9 mouse cellular contexts compared by ENCODE assay signal in genomic region chr7:34232785-34233725, GRCm38 (mm10). TPM values are rescaled to one million over a fixed set of nuclear protein-coding genes. Genes with fewer than 3 reads are reported as not detected.
DNase-seq lines count a peak whose midpoint lies in the region; ATAC-seq and TF ChIP-seq lines count a peak whose summit lies in the region.
"Had no signal": no experiment of that assay in that cellular context is flagged by ENCODE, and none has a peak within 500 bp of the region (broad histone marks: within the 10 kb centered on the region; RNA-seq: fewer than 3 reads in every experiment).

No protein-coding gene starts in this region.

- peaks cover 32% of the 10 kb centered on the region for H3K36me3 ChIP-seq in megakaryocyte, embryonic 14.5 days (replicated peaks; ENCODE audit: low read length)
- peaks cover 27% of the 10 kb centered on the region for H3K36me3 ChIP-seq in limb, embryonic 12.5 days
- H3K36me3 ChIP-seq in stomach, embryonic 14.5 days (ENCODE audit: control insufficient read depth, insufficient read depth, low read length) = peaks cover 15% of the 10 kb centered on the region

- 51% methylated on average over 7 of the region's 7 CpGs for WGBS in cerebellum, adult 2 months
- 44% methylated on average over 7 of the region's 7 CpGs for WGBS in limb, embryonic 12.5 days
- WGBS in stomach, embryonic 14.5 days = 29% methylated on average over 7 of the region's 7 CpGs

- H3K9me3 ChIP-seq in megakaryocyte, embryonic 14.5 days = no peaks in the 10 kb centered on the region
- 0 out of 2 replicates have a peak, but pooled peaks cover 2% of the 10 kb centered on the region for H3K9me3 ChIP-seq in limb, embryonic 12.5 days
- H3K9me3 ChIP-seq in stomach, embryonic 14.5 days (ENCODE audit: control insufficient read depth, low read depth, low read length) = no peaks in the 10 kb centered on the region

- peaks cover 7% of the 10 kb centered on the region for H3K4me1 ChIP-seq in cerebellum, adult 2 months (ENCODE audit: control insufficient read depth, insufficient read depth, low read length)
- peaks cover 72% of the 10 kb centered on the region for H3K4me1 ChIP-seq in megakaryocyte, embryonic 14.5 days
- H3K4me1 ChIP-seq in limb, embryonic 12.5 days (replicated peaks) = peaks cover 26% of the 10 kb centered on the region
- peaks cover 15% of the 10 kb centered on the region; the same call in 1 of the 2 replicates for H3K4me1 ChIP-seq in stomach, embryonic 14.5 days (ENCODE audit: control insufficient read depth, insufficient read depth, low read length)

- no peaks in the 10 kb centered on the region for H3K27me3 ChIP-seq in cerebellum, adult 2 months (ENCODE audit: control insufficient read depth, insufficient read depth, low read length)
- no peaks in the 10 kb centered on the region for H3K27me3 ChIP-seq in megakaryocyte, embryonic 14.5 days (replicated peaks)
- no peaks in the 10 kb centered on the region for H3K27me3 ChIP-seq in limb, embryonic 12.5 days
- H3K27me3 ChIP-seq in stomach, embryonic 14.5 days (ENCODE audit: control insufficient read depth, insufficient read depth, low read length) = no peaks in the 10 kb centered on the region

- TF ChIP-seq CTCF in cerebellum, adult 2 months (IDR thresholded peaks at IDR 0.05; ENCODE audit: borderline replicate concordance, insufficient read depth, low read depth, low read length) = no peak

- DNase-seq in cerebellum, adult 2 months = no peak
- DNase-seq in cerebellum, adult 18-20 months = no peak
- no peak for DNase-seq in gastrocnemius, postnatal 25 days
- no peak for DNase-seq in spleen, adult 12 weeks (ENCODE audit: low spot score)

- H3K4me3 ChIP-seq in cerebellum, adult 2 months (replicated peaks; ENCODE audit: insufficient read depth, low read depth, low read length) = peak overlapping the region; percentile 65
- peak overlapping the region; percentile 97 for H3K4me3 ChIP-seq in megakaryocyte, embryonic 14.5 days (replicated peaks)
- peak overlapping the region; percentile 43 for H3K4me3 ChIP-seq in limb, embryonic 12.5 days (replicated peaks)
- peak overlapping the region; percentile 35 for H3K4me3 ChIP-seq in stomach, embryonic 14.5 days (ENCODE audit: low read depth, low read length)

- H3K9ac ChIP-seq in limb, embryonic 12.5 days (replicated peaks) = peak overlapping the region; percentile 48
- peak overlapping the region; percentile 36 for H3K9ac ChIP-seq in stomach, embryonic 14.5 days (replicated peaks; ENCODE audit: low read depth, low read length)

- peak overlapping the region; percentile 64 for H3K4me2 ChIP-seq in limb, embryonic 12.5 days
- peak overlapping the region; percentile 45 for H3K4me2 ChIP-seq in stomach, embryonic 14.5 days (replicated peaks; ENCODE audit: low read depth, low read length)

- H3K27ac ChIP-seq in cerebellum, adult 2 months (ENCODE audit: insufficient read depth, low read length) = peak overlapping the region; percentile 93
- H3K27ac ChIP-seq in limb, embryonic 12.5 days = peak overlapping the region; percentile 90
- H3K27ac ChIP-seq in stomach, embryonic 14.5 days (ENCODE audit: low read length) = peak overlapping the region; percentile 92

- no peak for TF ChIP-seq POLR2A in cerebellum, adult 2 months (IDR thresholded peaks at IDR 0.05; ENCODE audit: borderline replicate concordance, insufficient read depth, low read length)

- no peak for ATAC-seq in megakaryocyte, adult 5-6 weeks (ENCODE audit: poor library complexity, severe bottlenecking)
- no peak for ATAC-seq in limb, embryonic 12.5 days (ENCODE audit: insufficient number of reproducible peaks, insufficient read depth, low FRiP score, low TSS enrichment, low read depth)
- no peak for ATAC-seq in stomach, embryonic 14.5 days (ENCODE audit: insufficient number of reproducible peaks, insufficient read depth, low FRiP score, low read depth)

RNA-seq across cellular contexts. Expression of gene Gpi1, which starts 2.9 kb away (rescaled TPM):
- polyA plus RNA-seq in cerebellum, adult 2 months (2012; rRNA removed) = 611 and 659 TPM in 2 replicates
- polyA plus RNA-seq in megakaryocyte, embryonic 14.5 days (2012; ENCODE audit: insufficient read depth, low replicate concordance) = 1,962 and 3,728 TPM in 2 replicates
- 345 and 348 TPM in 2 replicates for total RNA-seq in megakaryocyte, adult 5-6 weeks (2015)
- 393 and 429 TPM in 2 replicates for total RNA-seq in megakaryocyte, adult 5-6 weeks (2017)
- 243 and 262 TPM in 2 replicates for polyA plus RNA-seq in limb, embryonic 12.5 days (2016; fragmentation: Nextera tagmentation; extraction: Ambion mirVana)
- polyA plus RNA-seq in stomach, embryonic 14.5 days (2014; fragmentation: Nextera tagmentation; extraction: Ambion mirVana) = 354 and 363 TPM in 2 replicates
- 1,000 to 10,000 TPM in 1 of 2 experiments, 100 to 1,000 TPM in 1; 948 to 1,062 TPM for total RNA-seq in gastrocnemius, postnatal 25 days (2021)

RNA-seq across cellular contexts. Expression of gene Gm6096, which starts 17.8 kb away (rescaled TPM):
- not detected in 2 replicates for polyA plus RNA-seq in cerebellum, adult 2 months (2012; rRNA removed)
- not detected in 2 replicates for polyA plus RNA-seq in megakaryocyte, embryonic 14.5 days (2012; ENCODE audit: insufficient read depth, low replicate concordance)
- total RNA-seq in megakaryocyte, adult 5-6 weeks (2015) = not detected in 2 replicates
- not detected in 2 replicates for total RNA-seq in megakaryocyte, adult 5-6 weeks (2017)
- polyA plus RNA-seq in limb, embryonic 12.5 days (2016; fragmentation: Nextera tagmentation; extraction: Ambion mirVana) = 0.89 TPM in 1 of 2 replicates, not detected in the other
- polyA plus RNA-seq in stomach, embryonic 14.5 days (2014; fragmentation: Nextera tagmentation; extraction: Ambion mirVana) = 0.70 and 0.80 TPM in 2 replicates
- not detected for total RNA-seq in gastrocnemius, postnatal 25 days (2021)
- total RNA-seq: neutrophil, adult 5-6 weeks had no signal

RNA-seq across cellular contexts. Expression of gene Pdcd2l, which starts 36.6 kb away (rescaled TPM):
- polyA plus RNA-seq in cerebellum, adult 2 months (2012; rRNA removed) = 40.0 and 41.8 TPM in 2 replicates
- 4.0 and 6.7 TPM in 2 replicates for polyA plus RNA-seq in megakaryocyte, embryonic 14.5 days (2012; ENCODE audit: insufficient read depth, low replicate concordance)
- total RNA-seq in megakaryocyte, adult 5-6 weeks (2015) = 26.1 and 30.6 TPM in 2 replicates
- total RNA-seq in megakaryocyte, adult 5-6 weeks (2017) = 33.9 and 37.0 TPM in 2 replicates
- polyA plus RNA-seq in limb, embryonic 12.5 days (2016; fragmentation: Nextera tagmentation; extraction: Ambion mirVana) = 72.2 and 75.0 TPM in 2 replicates
- polyA plus RNA-seq in stomach, embryonic 14.5 days (2014; fragmentation: Nextera tagmentation; extraction: Ambion mirVana) = 57.1 and 64.1 TPM in 2 replicates
- total RNA-seq in gastrocnemius, postnatal 25 days (2021) = 10 to 100 TPM; 14.3 to 15.9 TPM

Comparison
In these comparisons a context has a peak if more than half of its experiments do, and no peak if none do; other contexts are left out.
1. H3K4me3 ChIP-seq: peak in every context shown above with its lines; median percentile 97 in megakaryocyte, embryonic 14.5 days; 65 in cerebellum, adult 2 months; 43 in limb, embryonic 12.5 days; 35 in stomach, embryonic 14.5 days.